Mouse (Mus musculus) thymus, postnatal 4 days (tissue): ENCODE results near the gene Ptprj.

ENCODE experiments used
- DNase-seq: peaks from one replicate; pipeline ENCODE4 v3.0.0; 2021

The Ptprj gene

DNA sequence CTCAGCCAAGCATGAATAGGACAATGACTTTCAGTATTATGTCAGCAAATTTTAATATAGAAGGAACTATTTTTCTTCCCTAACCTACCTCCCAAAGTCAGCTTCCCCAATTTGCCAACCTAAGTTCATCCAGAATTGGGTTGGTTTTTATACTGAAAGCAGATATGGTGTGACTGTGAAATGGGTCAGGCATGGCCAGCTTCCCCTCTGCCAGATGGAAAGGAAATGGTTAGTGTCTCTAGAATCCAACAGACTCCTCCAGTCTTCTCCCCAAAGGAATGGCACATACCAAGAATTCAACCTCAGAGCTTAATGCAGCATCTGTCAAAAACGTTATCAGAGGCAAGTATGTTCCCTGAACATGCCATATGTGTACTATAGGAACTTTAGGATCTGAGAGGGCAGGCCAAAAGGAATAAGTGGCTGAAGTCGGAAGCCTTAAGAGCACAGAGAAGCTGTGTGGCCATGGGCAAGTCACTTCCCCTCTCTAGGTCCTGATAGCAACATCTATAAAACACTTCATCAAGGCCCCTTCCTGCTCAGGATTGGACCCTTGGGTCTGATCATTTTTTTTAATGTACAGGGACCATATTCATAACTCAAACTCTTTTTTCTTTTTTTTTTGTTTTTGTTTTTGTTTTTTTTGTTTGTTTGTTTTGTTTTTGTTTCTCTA, 21.3 kb downstream of the Ptprj start:
- DNase-seq = no peak

DNA sequence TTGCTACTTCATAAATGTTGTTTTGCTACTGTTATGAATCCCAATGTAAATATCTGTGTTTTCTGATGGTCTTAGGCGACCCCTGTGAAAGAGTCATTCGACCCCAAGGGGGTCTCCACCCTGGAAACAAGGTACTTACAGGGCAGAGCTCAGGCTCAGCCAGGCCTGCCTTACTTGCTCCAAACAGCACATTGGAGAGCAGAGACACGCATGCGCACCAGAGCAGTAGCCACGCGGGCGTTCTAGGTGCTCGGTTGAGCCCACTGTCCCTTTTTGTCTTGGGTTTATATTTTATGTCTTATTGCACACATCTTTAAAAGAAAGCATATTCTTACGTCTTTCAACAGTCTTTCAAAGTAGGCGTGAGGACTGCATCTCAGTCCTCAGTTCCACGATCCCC, 22.1 kb downstream of the Ptprj start:
- DNase-seq = no peak

DNA sequence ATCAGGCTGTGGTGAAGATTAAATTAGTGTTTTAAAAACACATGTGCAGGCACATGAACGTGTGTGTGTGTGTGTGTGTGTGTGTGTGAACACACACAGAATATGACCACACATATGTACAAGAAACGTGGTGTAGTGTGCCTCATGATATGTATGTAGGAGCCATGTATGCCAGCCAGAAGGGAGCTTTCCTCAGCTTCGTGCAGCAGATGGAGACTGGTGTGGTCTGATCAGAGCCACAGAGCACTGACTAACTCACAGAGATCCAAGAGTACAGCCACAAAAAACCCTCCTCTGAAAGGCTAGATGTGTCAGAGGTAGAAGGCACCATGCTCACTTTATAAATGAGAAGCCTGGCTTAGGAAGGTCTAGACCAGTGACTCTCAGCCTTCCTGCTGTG, 22.5 kb downstream of the Ptprj start:
- DNase-seq = no peak

DNA sequence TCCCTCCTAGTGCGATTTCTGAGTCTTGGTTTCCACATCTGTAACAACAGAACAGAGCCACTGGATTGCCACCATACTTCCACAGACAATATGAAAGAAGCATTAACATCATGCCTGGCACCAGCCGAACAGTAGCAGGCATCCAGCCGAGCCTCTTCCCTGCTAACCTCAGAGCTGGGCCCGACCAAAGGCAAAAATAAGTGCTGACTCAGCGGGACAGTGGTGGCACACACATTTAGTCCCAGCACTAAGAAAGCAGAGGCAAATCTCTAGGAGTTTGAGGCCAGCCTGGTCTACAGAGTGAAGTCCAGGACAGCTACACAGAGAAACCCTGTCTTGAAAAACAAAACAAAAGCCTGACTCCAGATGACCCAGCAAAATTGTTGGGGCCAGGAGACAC, 24.7 kb downstream of the Ptprj start:
- DNase-seq = no peak

DNA sequence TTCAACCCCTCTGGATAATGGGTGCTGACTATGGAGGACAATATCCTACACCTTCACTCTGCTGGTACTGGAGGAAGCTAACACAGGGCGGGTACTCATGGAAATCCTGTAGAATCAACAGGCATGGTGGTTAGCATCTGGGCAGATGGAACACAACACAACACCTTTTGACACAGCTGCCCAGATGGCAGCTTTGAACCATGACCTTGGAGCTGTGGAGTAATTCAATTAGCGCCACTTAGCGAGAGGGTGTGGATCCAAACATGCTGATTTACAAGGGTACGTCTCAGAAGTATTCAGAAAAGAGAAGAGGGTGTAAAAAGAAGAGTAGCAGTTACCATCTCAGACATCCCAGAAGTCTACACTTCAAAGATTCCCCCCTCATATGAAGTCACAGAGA, 25.6 kb downstream of the Ptprj start:
- no peak for DNase-seq

DNA sequence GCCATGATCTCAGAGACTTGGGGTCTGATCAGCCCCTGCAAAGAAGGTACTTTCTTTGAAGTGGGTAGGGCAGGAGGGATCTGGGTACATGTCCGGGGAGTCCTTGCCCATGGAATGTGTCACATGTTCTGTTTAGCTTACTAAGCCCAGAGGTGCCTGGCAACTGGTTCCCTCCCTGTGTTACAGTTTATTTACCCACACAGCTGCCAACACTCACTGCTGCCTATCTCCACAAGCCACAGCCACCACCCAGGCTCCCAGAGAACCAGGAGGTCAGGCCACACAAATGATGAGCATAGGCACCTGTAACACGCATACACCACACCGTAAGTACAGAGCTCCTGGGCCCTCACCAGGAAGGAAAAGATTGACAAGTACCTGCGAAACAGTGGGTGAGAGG, 26.6 kb downstream of the Ptprj start:
- DNase-seq = no peak

DNA sequence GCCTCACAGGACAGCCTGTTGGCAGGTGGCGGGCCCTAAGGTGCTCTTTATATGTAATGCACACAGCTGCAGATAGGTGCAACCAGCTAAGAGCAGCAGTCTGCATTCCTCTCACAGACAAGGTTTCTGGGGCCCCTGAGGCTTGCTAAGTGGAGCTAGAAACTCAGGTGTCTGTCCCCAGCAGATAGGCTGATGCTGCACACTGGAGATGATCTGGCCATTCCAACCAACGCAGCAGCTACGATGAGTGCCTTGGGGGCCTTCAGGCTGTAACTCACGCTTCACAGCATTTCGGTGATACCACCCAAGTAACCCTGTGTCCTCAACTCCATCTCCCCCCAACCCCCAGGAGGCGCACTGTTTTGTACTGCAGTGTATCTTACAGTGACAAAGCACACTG, 29.8 kb downstream of the Ptprj start:
- no peak for DNase-seq

DNA sequence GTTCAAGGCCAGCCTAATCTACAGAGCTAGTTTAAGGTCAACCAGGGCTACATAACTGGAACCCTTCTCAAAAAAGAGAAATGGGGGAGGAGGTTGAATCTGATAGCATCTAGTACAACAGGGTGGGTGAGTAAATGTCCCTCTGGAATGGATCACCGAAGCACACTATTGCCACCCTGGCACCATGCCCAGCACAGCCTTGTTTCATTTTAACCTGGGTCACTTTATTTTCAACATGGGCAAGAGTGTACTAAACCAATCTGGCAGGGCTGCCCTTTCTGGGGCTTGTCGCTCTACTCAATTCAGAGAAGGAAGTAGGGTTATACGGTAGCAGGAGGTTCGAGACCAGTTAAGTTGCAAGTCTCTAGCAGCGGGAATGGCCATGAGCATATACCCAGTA, 31.9 kb downstream of the Ptprj start:
- no peak for DNase-seq

DNA sequence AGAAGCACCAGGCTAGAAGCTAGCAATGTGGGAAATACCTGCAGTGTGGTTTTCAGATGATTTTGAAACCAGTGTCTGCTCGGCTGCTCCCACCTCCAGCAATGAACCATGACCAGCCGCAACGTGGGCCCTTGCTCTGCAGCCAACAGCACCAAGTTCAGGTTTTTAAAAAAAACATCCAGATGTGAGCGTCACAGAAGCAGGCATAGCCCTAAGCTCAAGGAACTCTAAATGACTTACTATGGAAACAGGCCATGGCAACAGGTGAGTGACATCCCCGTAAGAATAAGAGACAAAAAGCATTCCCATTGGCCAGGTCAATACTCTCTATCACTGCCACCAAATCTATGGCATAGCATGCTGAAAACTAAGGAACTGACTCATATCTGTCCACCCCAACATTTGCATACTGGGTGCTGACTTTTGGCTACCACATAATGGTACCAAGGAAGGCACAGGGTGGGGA, 33.3 kb downstream of the Ptprj start:
- DNase-seq = no peak

DNA sequence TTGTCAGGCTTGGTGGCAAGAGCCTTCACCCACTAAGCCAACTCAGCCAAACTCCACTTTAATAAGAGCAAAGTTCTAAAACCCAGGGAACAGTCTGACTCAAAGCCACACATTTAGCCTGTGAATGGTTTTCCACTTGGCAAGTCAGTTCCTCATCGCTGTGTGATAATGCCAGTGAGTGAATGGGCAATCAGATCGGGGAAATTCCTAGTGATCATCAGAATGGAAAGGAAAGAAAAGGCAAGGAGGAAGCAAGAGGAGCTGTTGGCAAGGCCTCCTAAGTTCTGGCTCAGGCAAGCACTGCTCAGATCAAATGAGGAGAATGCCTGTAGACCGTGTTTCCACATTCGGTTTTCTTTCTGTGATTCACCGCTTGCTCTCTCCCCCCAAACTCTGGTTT, 35.2 kb downstream of the Ptprj start:
- DNase-seq = no peak

DNA sequence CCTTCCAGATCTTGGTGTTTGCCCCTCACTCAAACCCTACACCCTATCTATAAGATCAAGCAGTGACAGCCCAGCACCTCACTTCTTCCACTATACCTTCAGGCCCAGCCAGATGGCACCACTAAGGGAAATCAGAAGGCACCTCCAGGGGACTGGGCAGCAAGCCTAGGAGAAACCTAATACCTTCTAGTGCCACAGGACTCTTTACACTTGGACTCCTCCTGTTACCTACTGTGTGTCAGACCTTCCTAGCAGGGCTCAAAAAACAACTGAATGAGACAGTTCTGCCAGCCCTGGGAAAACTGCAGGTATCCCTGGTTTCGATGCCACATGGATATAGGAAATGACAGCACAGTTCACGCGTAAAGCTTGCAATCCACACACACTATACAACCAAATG, 36.5 kb downstream of the Ptprj start:
- DNase-seq = no peak

DNA sequence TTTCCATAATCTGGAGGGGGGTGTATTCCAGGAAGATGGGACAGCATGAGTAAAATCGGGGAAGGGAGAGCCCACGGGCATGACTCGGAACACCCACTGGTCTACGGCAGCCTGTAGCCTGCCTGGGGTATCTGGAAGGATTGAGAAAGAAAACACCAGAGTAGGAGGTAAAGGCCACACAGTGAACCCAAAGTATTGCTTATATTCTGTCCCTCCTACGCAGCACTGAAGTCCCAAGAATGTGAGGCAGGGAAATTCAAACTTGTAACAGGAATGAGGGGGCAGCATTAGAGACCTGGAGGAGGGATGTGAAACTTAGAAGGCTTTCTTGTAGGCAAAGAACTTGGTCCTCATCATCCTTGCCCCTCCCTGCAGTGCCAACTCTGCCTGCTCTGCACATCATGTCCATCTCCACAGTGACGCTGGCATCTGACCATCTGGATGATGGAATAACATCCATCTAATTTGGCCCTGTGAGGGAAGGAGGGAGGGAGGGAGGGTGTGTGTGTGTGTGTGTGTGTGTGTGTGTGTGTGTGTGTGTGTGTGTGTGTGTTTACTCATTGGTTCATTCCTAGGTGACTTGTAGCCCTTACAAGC, 37.2 kb downstream of the Ptprj start:
- no peak for DNase-seq

DNA sequence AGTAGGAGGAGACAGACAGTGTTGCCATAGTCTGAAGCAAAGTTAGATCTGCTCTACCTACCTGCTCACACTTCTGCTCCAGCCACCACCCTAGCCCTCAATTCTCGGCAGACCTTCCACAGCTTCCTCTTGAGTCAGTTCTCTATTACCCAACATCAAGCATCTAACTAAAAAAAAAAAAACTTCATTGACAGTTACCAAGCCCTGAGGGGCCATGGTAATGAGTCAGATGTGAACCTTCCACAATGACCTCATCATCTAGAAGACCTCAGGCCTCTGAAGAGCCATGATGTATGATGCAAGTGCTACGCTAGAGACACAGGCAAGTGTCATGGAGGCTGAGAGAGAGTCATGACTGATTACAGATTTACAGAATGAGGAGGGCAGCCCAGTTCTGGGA, 37.8 kb downstream of the Ptprj start:
- DNase-seq = no peak

DNA sequence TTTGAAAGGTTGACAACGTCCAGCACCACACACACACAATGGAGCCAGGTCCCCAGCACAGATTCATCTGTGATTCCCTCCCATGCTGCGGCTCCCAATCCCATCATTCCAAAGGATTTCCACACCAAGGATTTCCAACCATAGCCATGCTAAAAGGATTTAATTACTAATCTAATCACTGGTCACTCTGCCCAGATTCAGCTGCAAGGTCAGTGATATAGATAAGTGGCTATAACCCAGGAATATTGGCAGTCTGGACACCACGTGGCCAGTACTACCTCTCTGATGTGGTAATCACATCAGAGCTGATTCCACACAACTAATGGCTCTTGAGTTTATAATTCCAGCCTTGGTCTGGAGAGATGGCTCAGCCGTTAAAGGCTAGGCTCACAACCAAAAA, 41.2 kb downstream of the Ptprj start:
- DNase-seq = no peak

DNA sequence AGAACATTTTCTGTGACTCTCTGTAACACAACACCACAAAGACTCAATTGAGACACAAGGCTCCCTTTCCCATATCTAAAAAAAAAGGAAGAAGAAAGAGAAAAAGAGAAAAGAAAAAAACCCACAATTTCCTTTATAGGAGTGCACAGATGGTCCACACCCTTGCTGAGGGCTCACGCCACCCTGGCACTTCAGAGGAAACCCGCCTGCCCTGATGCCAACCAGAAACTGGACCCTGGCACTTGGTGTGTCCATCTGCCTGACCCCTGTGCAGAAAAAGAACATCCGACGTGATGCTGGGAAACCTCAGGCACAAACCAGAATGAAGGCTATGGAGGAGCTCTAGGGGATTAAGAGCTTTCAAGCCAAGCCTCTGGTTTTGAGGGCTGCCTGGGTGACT, 43.2 kb downstream of the Ptprj start:
- no peak for DNase-seq

DNA sequence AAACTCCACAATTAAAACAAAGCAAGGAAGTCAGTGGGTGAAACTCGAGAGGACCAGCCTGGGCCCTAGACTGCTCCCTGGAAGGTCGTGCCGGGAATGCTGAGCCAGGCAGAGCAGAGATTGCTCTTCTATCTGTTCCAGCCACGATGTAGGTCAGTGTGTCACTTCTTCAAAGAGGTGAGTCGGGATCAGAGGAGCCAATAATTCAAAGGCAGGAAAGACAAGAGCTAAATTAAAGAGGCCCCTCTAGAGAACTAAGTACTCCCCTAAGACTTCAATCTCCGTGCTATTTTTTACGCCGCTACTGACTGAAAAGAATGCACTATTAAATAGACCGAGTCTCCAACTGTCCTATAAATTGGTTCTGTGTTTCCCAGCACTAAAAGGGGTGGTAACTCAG, 43.9 kb downstream of the Ptprj start:
- DNase-seq = no peak

DNA sequence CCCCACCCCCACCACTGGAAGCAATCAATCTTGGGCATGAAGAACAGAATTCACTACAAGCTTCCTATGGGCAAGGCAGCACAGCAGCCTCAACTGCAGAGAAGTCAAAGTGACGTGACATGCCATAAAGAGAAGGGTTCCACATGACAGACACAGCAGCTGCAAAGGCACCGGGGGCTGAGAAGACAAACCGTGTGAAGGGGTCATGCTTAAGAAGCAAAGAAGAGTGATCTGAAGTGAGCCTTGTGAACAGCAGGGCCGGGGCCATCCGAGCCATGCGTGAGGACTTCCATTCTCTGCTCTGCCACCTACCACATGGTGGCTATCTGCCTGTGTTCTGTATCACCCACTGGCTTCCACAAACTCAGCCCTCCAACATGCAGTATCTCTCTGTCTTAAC, 45.7 kb downstream of the Ptprj start:
- DNase-seq = peak; percentile 25

DNA sequence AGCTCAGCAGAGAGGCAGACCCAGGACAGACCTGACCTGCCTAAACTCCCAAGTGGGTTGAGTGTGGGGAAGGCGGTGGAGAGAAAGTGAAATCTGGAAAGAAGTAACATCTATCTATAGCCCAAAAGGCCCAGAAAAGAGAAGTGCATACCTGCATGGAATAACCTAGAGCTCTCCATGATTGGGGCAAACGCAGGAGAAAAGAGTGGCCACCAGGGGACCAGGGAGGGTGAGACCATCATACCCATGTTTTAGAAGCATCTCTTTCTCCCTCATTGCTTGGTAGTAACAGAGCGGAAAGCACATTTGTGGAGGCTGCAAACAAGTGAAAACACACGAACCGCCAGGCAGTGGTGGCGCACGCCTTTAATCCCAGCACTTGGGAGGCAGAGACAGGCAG, 46.5 kb downstream of the Ptprj start:
- DNase-seq = peak; percentile 25

DNA sequence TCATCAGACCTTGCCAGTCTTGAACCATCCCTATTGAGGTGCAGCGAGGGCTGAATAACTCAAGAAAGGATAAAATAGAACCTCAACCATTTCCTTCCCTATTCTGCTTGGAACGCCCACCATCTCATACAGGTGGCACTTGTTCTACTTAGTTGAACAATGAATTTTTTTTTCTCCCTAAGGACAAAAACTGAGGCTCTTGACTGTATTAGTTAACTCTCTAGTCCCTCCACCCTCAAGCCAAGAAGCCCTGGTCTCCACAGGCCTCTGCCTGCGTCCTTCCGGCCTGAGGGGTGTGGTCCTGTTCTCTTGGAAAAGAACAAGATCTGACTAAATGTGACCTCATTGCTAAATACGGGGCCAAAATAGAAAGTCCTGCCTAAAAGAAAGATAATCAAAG, 48.4 kb downstream of the Ptprj start:
- DNase-seq = no peak

DNA sequence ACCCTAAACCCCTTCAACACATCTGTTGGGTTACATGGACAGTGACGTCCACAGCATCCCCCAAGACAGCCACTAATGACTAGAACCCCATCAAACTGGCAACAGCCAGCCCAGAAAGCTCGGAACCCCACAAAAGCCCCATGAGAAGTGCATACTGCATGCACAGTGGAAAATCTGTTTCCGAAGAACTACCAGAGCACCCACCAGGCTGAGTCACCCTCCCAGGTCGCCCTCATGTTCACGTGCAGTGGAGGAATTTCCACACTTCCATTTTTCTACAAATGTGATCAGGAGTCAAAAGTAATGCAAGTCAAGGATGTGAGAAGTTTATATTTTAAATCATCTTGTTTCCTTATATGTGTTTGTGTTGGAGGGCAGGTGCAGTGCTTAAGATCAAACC, 52.3 kb downstream of the Ptprj start:
- no peak for DNase-seq

DNA sequence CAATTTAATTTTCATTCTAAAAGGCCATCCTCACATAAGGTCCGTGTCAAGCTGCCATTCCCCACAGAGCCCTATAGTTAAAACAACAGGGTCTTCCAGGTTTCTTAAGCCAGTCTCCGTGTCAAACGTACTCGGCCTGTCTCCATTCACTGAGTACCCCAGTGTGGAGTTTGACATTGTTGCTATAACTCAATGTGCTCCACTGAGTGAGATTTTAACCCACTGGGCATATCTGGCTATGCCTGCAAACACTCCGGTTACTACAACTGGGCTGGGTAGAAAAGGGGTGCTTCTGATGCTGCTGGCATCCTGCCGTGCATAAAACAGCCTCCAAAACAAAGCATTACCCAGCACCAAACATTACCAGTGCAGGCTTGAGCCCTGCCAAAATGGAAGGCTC, 53.5 kb downstream of the Ptprj start:
- DNase-seq = no peak

DNA sequence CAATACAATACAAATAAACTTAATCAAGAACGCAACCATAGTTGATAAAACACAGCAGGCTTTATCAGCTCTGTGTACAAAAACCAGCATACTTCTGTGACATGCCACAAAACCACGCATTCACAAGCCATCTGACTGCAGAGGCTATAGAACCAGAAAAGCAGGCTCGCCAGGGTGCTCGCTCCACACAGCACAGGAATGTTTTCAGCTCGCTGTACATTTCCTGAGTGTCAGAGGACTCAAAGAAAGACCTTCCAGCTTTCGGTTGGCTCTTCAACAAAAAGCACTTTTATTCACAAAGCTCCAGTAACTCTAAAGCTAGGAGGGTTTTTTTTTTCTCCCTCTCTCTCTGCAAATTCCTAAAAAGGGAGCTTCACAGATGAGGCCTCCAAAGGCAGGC, 53.9 kb downstream of the Ptprj start:
- DNase-seq = no peak

DNA sequence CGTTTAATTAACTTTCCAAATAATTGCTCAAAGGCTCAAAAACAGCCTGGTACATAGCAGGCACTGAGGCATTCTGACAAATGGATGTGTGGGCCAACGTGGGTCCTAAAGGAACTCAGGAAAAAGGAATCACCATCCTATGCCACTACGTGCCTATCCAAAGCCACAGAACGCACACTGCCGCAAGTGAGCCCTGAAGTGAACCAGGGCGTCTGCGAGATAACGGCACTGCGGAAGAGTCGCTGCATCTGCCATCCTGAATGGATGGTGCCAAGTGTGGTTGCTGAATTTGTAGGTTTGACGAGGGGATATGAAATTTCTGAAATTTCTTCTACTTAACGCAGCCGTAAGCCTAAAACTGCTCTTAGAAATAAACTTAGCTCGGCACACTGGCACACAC, 54.6 kb downstream of the Ptprj start:
- DNase-seq = no peak

DNA sequence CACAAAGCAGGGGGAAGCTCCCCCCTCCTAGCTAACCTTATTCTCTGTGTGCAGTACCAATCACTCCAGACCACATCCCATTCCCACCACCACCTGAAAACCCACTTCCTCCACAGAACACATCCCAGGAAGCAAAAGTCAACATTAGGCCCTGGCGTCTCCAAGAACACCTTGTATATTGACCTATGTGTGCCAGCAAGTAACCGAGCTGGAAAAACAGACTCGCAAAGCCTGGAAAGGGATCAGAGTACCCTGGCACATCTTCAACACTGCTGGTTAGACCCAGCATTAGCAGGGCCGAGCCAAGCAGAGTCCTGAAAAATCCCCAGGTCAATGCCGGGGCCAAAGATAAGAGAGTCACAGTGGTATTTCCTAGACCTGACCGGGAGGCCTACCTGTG, 58.0 kb downstream of the Ptprj start:
- DNase-seq = no peak

DNA sequence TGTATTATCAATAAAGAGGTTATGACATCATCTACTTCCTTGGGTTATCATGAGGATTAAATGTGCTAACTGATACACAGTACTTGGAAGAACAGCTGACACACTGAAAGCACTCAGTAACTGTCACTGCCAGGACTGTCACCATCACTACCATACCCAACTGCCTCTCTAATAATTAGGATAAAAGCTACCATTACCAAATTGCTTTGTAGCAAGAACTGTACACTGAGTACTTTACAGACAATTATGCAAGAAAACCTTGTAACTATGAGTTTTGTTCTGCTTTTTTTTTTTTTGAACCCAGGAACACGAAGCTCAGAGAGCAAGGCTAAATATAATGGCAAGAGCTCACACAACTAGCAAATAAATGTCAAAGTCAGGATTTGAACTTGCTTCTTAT, 58.5 kb downstream of the Ptprj start:
- DNase-seq = no peak
